Mouse (Mus musculus): ENCODE results near the gene Sarnp.
A peak's percentile ranks its signal among the peaks of the same experiment; 100 is the strongest.

Gene Sarnp

DNA sequence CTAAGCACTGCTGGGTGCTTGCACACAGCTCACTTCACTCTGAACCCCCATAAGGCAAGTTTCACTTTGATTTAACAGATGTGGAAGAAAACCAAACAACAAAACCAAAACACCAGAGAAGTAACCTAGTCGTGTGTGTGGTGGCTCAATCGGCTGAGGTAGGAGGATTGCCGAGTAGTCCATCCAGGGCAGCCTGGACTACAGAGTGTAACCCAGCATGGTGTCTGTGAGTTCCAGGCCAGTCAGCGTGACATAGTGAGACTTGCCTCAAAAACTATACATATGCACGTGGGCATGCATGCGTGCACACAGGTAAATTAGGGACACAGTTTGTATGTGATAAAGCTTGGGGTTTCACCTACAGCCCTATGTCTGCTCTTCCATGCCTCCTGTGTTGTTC lies 100.3 kb downstream of the Sarnp start:
- DNase-seq (ENCODE audit: low read depth) = no peak

DNA sequence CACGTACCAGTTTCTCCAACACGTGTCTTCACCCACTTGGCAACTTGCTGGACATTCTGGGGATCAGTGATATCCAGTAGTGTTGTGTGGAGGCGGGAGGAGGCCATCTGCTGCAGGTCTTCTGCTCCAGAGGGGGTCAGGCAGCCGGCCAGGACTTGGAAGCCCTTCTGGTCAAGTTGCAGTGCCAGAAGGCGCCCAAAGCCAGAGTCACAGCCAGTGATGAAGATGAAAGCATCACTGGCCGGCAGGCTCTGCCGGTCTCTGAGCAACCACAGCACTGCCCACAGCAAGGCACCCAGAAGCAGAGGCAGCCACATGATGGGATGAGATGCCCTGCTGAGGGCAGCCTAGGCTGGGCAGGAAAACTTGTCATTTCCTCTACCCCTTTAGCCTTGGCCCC lies 101.1 kb downstream of the Sarnp start:
- no peak for DNase-seq (ENCODE audit: low read depth)

DNA sequence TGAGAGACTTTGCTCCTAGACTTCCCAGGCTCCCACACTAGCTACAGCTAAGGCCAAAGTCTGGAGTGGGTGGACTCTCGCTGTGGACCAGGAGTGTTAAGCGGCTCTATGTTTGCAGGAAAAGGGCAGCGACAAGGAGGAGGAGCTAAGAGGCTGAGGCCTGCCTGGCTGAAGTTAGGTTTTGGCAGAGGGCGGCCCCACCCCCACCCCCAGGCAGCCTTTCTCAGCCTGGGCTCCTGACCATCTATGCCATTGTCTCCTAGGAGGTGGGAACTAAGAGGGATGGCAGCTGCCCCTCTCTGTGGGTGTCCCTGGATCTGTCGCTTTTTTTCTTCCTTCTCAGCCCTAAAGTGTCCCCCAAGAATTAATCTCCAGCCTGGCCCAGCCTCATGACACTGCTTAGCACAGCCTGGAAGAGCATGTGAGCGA lies 102.1 kb downstream of the Sarnp start:
- DNase-seq (ENCODE audit: low read depth) = no peak

DNA sequence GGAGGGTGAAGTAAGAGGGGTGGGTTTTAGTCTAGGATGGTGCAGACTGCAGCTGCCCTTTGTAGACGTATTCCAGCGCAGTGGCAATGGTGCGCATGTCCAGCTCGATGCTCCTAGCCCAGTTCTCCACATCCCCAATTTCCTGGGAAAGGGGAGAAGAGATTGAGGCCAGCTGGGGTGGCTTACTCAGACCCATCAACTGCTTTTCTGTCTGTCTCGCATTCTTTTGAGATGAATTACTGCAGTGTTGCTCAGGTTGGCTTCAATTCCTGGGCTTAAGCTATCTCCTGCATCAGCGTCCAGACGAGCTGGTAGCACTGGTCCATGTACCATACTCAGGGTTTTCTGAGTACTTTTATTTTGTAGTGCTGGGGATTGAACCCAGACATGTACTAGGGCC lies 102.8 kb downstream of the Sarnp start:
- DNase-seq (ENCODE audit: low read depth) = no peak

DNA sequence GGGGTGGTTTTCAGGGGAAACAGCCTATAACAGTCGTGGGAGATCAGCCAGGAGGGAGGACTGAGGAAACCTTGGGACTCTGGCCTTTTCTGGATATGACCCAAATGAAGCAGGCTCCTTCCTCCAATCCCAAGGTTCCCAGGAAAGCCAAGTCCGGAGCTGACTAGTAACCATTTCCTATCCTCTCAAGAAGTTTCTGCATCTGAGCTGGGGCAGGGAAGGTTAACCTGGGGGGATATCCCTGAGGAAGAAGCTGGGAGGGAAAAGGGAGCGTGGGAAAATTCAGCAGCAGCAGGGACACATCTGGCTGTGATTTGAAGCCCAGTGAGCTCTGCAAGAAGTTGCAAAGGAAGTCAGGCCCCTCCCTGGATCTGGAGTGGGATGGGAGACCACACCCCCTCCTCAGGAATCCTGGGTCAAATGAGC lies 103.6 kb downstream of the Sarnp start:
- no peak for DNase-seq (ENCODE audit: low read depth)

DNA sequence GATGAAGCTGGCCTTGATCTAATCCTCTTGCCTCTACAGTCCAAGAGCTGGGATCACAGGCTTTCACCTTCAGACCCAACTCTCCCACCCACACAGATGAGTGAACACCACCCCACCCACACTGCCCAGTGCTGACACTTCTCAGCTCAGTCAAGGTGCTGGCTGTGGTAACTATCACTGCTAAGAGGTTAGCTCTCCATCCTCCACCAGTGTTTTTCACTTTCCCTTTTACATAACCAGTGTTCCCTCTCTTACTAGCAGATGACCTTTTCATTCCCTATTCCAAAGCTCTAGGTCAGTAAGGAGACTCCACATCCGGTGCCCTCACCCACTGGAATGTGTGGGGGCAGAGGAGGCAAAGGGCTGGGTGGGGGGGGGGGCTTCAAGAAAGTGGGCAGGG lies 104.1 kb downstream of the Sarnp start:
- no peak for DNase-seq (ENCODE audit: low read depth)

DNA sequence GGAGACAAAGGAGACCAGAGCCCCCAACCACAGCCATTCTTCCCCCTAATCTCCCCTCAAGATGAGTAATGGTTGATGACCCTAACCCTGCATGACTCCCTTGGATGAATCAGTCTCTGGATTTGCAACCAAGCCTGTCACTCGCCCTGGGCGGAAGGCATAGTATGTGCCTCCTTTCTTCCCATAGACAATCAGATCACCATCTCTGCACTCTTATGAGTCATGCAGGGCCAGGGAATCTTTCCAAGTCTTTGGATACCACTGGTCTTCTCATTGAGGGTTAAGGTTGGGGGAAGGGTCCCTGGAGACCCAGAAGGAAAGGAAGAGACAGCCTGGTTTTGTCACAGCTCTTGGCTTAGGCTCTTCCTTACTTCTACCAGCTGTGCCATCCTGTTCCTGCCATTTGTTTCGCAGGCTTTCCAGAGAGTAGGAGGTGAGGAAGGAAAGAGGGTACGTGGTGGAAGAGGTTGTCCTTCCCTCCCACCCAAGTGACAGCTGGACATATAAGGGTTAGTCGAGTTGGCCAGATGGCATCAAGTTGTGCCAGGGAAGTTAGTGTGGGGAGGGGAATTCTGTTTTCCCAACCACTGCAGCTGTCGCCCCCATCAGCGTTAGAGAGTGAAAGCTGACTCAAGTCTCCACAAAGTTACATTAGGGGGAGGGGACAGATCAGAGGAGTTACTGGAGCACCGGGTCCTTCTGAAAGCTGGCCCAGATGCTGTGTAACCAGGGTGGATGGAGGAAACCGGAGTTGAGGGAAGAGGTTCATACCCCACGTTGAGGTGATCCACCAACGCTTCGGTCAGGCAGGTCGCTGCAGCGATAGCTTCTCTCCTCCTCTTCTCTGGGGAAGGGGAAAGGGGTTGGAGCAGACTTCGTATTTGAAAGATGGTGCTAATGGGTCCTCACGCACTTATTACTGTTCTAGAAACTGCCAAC lies 105.0 kb downstream of the Sarnp start:
- no peak for DNase-seq (ENCODE audit: low read depth)

DNA sequence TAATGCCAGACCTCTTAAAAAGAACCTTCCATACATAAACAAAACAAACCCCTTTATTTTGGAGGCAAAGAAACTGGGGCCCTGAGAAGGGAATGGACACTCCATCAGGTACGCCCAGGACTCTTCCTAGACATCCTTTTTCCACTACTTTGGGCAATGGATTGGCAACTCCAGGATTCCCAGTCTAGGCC lies 105.6 kb downstream of the Sarnp start, which contains the start of gene Rdh5:
Gene Rdh5, minus strand, starts transcription at position 67 of the 191 bp plus-strand sequence.
- no peak for DNase-seq (ENCODE audit: low read depth)

DNA sequence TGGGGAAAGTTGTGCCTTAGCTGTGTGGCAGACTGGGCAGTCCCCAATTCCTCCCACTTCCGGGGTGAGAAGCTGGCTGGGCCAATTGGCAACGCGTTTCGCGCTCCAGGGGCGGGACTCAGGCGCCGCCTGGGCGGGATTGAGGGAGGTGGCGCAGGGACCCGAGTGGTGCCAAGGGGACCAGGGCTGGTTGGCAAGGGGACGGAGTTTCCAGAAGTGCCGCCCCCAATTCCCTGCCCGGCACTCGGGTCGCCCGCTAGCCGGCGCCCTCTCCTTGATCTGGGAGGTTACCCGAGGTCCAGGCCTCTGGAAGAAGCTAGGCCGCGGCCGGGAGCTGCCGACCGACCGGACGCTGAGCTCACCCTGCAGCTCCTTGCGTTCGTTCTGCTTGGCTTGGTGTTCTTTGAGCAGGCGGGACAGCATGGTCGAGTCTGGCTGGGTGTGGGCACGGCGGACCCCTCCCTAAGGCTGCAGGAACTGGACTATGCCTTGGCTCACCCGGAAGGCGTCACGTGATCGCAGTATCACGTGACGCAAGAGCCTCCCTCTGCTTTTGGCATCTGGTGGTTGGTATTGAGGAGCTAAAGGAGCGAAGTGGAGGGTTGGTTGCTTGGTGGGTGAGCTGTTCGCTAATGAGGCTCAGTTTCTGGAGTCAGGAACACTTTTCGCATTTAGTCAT lies 106.0 kb downstream of the Sarnp start:
- DNase-seq (ENCODE audit: low read depth) = peak; percentile 85

DNA sequence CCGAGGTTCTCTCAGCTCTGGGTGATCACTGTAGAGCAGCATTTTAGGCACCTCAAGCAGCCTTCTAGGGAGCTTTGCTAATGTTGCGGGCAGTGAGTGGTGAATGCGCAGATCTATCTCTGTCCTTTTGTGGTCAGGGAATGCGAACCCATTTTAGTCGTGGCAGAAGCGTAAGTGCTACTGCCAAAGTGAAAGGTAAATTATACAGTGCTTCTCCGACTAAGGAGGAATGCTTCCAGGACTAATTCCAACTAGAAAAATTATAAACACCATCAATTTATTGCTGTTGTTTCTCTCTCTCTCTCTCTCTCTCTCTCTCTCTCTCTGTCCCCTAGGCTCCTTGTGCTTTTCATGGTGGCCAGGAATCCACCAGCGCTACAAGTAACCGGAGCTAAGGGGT lies 106.8 kb downstream of the Sarnp start, which contains the start of gene Bloc1s1:
Gene Bloc1s1, minus strand, starts transcription at position 101 of the 400 bp plus-strand sequence.
- no peak for DNase-seq (ENCODE audit: low read depth)
